Mouse (Mus musculus) layer of hippocampus, postnatal 10 days (tissue): ENCODE measurements at regions not wholly inside any gene's neighbourhood (a gene's known extent, or its start where the extent isn't known, plus 50 kb on each side); places are given as distances from the start of the nearest gene placed in this dataset.

Experiments used
- DNase-seq, 2 experiments: peaks; one replicate each; pipeline ENCODE4 v3.0.0; 2021; ENCODE audit warnings: low spot score in 2 of 2

- DNase-seq = no peak
These were observed 488.2 kb downstream of the Tmem132b start for GRCm38 (mm10) chr5:126019781-126020180.

DNA sequence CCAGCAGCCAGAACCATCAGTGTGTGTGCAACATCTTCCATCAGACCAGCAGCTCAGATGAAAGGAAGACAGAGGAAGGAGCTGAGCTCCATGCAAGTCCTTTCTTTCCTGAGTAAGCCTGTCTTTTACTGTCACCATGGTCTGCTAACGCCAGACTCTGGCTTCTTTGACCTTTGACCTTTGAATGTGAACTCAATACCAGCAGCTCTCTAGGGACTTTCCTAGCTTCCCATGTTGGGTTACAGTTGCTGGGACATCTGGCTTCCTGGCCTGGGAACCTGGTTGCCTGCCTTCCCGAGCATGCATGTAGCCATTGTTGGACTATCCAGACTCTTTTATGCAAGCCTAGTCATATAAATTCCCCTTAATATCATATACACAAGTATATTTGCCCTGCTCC is 492.3 kb downstream of the Tmem132b start:
- no peak for DNase-seq

DNA sequence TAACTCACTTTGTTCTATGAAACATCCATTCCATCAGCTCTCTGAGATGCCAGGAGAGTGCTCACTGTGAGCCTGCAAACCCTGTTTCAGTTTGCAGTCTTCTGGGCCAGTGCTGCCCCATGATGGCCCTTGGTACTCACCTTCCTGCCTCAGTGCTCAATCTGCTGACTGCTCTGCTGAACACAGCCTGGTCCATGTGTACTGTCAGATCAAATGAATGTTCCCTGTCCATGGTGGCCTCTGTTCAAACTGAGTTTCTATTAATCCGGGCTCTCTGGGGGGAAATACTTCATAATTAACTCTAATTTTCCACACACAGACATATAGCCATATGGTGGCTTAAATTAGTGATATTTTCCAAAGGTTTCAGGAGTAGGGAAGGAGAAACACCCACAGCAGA is 503.3 kb downstream of the Tmem132b start:
- no peak for DNase-seq

DNA sequence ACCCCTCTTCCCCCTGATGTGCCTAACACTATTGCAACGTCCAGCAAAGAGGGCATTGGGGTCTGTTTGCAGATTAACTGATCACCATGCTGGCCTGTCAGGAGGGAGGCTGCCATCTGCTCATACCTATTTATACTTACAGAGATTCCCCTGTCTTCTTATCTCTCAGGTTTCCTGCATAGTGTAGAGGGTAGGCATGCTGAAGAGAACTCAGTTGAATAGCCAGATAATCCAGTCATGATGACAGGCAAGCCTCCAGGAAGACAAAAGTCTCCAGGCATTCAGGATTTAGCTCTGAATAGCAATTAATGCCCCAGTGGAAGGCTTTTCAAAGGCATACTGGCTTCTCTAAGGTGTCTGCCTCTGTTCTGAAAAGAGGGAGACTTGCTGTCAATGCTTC is 505.1 kb downstream of the Tmem132b start:
- DNase-seq = no peak

DNA sequence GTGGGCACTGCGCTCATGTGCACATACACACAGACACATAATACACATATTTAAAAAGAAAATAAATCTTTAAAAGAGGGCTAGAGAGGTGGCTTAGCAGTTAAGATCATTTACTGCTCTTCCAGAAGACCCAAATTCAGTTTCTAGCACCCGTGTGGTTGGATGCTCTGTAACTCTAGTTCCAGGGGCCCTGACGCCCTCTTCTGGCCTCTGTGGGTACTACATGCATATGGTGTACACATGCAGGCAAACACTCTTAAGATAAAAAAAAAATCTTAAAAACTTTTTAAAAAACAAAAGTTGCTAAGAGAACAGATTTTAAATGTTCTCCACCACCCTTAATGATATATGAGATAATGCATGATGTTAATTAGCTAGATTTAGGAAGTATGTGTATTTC is 514.2 kb downstream of the Tmem132b start:
- DNase-seq = peak in 1 of 2 experiments; percentile 6

GRCm38 (mm10) chr5:126063644-126064043 is 532.1 kb downstream of the Tmem132b start:
- DNase-seq = peak; percentile 7 to 29

GRCm38 (mm10) chr5:126079281-126079838 is 547.8 kb downstream of the Tmem132b start:
- no peak for DNase-seq

DNA sequence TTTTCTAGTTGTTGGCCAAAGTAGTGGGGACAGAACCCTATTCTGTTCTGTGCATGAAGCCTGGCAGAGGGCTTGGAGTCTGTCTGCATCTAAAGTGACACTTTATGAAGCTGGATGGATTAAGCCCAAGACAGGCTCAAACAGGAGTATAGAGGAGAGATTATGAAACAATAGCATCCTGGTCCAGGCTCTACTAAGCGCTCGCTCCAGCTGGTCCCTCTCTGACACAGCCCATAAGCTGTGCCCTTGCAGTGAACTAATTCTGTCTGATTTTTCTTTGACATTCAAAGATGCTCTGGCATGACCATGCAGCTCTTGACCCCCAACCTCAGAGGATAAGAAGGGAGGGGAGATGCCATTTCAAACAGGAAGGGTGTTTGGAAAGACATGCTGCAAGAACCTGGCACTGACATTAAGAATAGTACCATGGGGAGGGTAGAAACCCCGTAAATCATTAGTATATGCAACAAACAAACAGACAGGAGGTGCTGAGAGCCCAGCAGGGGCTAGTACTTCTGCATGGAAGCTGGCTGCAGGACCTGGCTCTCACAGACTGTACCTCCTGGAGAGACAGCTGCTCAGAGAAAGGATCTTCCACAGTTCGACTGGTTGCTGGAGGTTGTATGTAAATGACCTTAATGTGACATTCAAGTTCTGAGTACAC is 556.8 kb downstream of the Tmem132b start:
- peak in 1 of 2 experiments; percentile 11 for DNase-seq

DNA sequence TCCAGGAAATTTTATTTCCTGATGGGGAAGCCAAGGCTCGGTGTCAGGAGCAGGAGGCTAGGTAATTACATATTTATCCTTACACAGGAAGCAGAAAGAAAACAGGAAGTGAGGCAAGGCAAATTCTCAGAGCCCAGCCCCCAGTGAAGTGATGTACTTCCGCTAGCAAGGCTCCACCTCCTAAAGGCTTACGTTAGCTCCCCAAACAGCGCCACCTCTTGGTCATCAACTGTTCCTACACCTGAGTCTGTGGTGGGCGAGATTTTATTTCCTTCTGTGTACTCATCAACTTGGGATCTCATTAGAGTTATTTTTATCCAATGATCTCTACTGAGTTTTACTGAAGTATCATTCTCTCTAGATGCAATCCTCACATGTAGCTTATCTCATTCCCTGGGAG is 561.6 kb downstream of the Tmem132b start:
- DNase-seq = no peak

GRCm38 (mm10) chr5:126096616-126097261 is 565.2 kb downstream of the Tmem132b start:
- DNase-seq = peak; percentile 35 to 49

GRCm38 (mm10) chr5:126097262-126097628 is 565.7 kb downstream of the Tmem132b start:
- no peak for DNase-seq

DNA sequence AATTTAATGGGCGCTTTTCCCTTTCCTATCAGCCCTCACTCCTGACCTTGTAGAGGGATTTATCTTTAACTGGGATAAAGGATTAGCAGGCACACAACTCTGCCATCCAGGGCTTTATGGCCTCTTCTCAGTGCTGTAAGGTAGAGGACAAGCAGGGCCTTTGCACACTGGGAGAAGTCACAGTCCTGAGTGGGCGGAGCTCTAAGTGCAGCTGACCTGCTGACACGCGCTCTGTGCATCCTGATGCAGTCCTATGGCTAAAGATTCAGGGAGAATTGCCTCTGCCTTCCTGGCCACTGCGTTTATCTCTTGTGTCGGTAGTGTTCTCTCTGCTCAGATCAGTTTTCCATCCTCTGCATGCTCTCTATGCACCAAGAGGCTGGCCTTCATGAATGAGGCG is 566.9 kb downstream of the Tmem132b start:
- DNase-seq = no peak

DNA sequence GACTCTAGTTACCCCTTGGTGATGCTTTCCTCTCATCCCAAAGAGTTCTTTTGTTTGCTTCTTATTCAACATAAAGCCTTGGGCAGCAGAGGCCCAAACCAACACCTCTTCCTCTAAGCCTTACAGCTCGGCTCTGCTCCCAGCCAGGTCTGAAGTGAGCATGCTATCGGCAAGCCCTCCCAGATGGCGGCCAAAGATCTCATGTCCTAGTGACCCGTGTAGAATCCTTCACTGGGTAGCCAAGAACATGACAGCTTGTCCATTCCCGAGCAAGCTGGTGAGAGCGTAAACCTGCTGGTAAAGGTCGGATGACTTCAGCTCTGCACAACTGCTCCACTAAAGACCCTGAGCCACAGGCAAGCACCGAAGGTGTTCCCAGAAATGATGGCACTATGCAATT is 568.4 kb downstream of the Tmem132b start:
- no peak for DNase-seq

- no peak for DNase-seq
These were observed 572.9 kb downstream of the Tmem132b start for GRCm38 (mm10) chr5:126104464-126104863.

- DNase-seq = no peak
These were observed 573.3 kb downstream of the Tmem132b start for GRCm38 (mm10) chr5:126104883-126105282.

DNA sequence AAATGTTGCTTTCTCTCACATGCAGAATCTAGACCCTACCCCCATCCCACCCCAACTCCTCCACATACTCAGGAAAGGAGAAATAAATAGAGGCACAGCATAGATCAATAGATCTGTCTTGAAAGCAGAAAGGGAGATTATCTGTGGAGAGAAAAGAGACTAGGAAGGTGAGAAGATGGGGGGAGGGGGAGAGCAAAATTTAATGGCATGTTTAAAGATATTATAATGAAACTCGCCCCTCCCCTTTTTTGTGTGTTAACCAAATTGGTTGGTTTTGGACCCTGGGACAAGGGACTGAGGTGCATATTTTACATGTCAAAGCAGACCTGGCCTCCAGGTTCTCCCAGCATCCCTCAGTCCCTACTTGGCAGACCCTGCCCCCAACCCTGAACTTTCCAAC is 573.9 kb downstream of the Tmem132b start:
- no peak for DNase-seq

- no peak for DNase-seq
These were observed 575.4 kb downstream of the Tmem132b start for GRCm38 (mm10) chr5:126107020-126107419.

- no peak for DNase-seq
These were observed 577.3 kb downstream of the Tmem132b start for GRCm38 (mm10) chr5:126108837-126109236.

- no peak for DNase-seq
These were observed 585.7 kb downstream of the Tmem132b start for GRCm38 (mm10) chr5:126117291-126117690.

- no peak for DNase-seq
These were observed 586.4 kb downstream of the Tmem132b start for GRCm38 (mm10) chr5:126117906-126118521.

- no peak for DNase-seq
These were observed 587.2 kb downstream of the Tmem132b start for GRCm38 (mm10) chr5:126118731-126119130.

DNA sequence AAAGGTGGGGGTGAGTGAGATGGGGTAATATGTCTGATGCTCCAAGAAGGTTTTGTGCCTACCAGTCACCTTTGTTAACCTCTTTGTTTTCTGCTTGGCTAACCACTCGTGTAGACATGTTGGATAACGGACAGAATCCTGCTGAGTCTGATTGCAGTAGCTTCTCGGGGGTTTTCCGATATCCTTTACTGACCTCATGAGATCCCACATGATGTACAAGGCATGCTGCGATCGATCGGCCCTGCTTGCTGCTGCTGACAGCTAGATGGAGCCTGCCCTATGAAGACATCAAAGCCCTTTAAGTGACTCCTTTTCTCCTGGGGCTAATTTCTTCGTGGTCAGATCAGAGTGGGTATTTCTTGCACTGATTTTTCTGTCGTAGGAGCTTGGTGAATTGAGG is 591.6 kb downstream of the Tmem132b start:
- no peak for DNase-seq
